Mouse (Mus musculus): ENCODE results near the gene Ak6. TPM values are rescaled to one million over a fixed set of nuclear protein-coding genes. Genes with fewer than 3 reads are reported as not detected.

The Ak6 gene
- polyA plus RNA-seq, 1 experiment from 2014 or later, result 221 TPM

DNA sequence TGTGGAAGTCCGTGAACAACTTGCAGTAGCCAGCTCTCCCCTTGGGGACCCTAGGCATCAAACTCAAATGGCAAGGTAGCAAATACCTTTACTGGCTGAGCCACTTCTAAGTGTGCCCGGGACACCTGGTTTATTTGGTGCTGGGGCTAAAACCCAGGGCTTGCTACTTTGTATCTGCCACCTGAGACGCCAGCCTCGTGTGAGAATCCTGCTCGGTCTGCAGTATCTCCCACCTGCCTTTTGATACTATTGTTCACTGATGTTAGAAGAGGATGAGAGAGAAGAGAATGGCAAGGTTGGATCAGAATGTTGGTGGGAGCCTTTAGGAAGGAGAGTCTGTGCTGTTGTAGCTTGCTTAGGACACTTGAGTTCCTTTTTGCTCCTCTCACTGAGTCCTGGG, 7.3 kb downstream of the Ak6 start:
- WGBS, result 93% methylated on average over 5 of the region's 5 CpGs
- ATAC-seq (ENCODE audit: insufficient read depth, low FRiP score), result no peak
- no peak overlapping the region for H3K4me3 ChIP-seq (replicated peaks; ENCODE audit: low read length)
- no peaks in the 10 kb centered on the region for H3K36me3 ChIP-seq (ENCODE audit: control insufficient read depth, insufficient read depth, low read length)
- H3K9ac ChIP-seq (ENCODE audit: low read length), result no peak overlapping the region
- no peak overlapping the region for H3K27ac ChIP-seq (ENCODE audit: low read length)
- H3K4me1 ChIP-seq (ENCODE audit: control insufficient read depth, insufficient read depth, low read length), result no peaks in the 10 kb centered on the region
- H3K9me3 ChIP-seq (replicated peaks; ENCODE audit: control insufficient read depth, low read length), result no peaks in the 10 kb centered on the region
- H3K27me3 ChIP-seq (ENCODE audit: control insufficient read depth, insufficient read depth, low read length), result no peaks in the 10 kb centered on the region
- H3K4me2 ChIP-seq (ENCODE audit: low read depth, low read length), result no peak overlapping the region

GRCm38 (mm10) chr13:100659864-100660456, 9.2 kb downstream of the Ak6 start:
- H3K36me3 ChIP-seq (ENCODE audit: control insufficient read depth, insufficient read depth, low read length), result no peaks in the 10 kb centered on the region
- H3K27ac ChIP-seq (ENCODE audit: low read length), result no peak overlapping the region
- no peak overlapping the region for H3K4me2 ChIP-seq (ENCODE audit: low read depth, low read length)
- WGBS, result 39% methylated on average over 4 of the region's 4 CpGs
- no peaks in the 10 kb centered on the region for H3K9me3 ChIP-seq (replicated peaks; ENCODE audit: control insufficient read depth, low read length)
- ATAC-seq (ENCODE audit: insufficient read depth, low FRiP score), result no peak
- H3K4me1 ChIP-seq (ENCODE audit: control insufficient read depth, insufficient read depth, low read length), result no peaks in the 10 kb centered on the region
- H3K27me3 ChIP-seq (ENCODE audit: control insufficient read depth, insufficient read depth, low read length), result no peaks in the 10 kb centered on the region
- H3K4me3 ChIP-seq (replicated peaks; ENCODE audit: low read length), result no peak overlapping the region
- no peak overlapping the region for H3K9ac ChIP-seq (ENCODE audit: low read length)

GRCm38 (mm10) chr13:100669291-100670022, 18.7 kb downstream of the Ak6 start, which contains the start of gene Ccdc125:
Gene Ccdc125, plus strand, starts transcription at chr13:100669717.
- Histone ChIP-seq H3K9me3 (replicated peaks; ENCODE audit: control insufficient read depth, low read length) (no peaks in the 10 kb centered on the region), H3K36me3 (ENCODE audit: control insufficient read depth, insufficient read depth, low read length) (peaks cover 5% of the 10 kb centered on the region; the same call in 1 of the 2 replicates), H3K4me1 (ENCODE audit: control insufficient read depth, insufficient read depth, low read length) (no peaks in the 10 kb centered on the region), H3K27me3 (ENCODE audit: control insufficient read depth, insufficient read depth, low read length) (no peaks in the 10 kb centered on the region), H3K9ac (ENCODE audit: low read length) (peak within 1 kb of the TSS; percentile 86), H3K4me3 (replicated peaks; ENCODE audit: low read length) (peak within 1 kb of the TSS; percentile 61), H3K4me2 (ENCODE audit: low read depth, low read length) (peak within 1 kb of the TSS; percentile 77), H3K27ac (ENCODE audit: low read length) (peak within 1 kb of the TSS; percentile 80)
- WGBS, result under 1% methylated on average over 44 of the region's 44 CpGs
- ATAC-seq (ENCODE audit: insufficient read depth, low FRiP score), result peak; percentile 77; the same call in 1 of the 2 replicates

DNA sequence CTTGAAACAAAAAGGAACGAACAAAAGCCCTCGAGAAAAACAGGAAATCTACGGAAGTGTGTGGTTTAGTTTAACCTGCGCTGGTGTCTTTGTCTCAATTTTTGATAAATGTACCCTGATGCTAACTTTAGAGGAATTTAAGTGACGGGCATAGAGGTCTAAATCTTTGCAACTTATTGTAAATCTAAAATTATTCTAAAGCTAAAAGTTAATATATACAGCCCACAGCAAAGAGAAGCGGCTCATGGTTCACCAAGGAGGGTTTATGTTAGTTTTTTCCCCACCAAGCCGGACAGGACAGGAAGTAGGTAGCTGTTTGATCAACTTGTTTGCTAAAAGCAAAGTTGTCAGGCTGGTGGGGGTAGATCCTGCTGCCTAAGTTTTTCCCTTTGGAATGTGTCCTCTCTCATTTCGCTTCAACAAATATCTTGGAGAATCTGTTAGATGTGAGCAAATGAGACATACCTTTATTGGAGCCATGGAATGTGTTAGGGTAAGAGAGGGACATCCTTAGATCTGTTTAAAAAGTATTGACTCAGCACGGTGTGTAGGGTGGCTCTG, 19.5 kb downstream of the Ak6 start:
- no peaks in the 10 kb centered on the region for H3K27me3 ChIP-seq (ENCODE audit: control insufficient read depth, insufficient read depth, low read length)
- peaks cover 5% of the 10 kb centered on the region; the same call in 1 of the 2 replicates for H3K36me3 ChIP-seq (ENCODE audit: control insufficient read depth, insufficient read depth, low read length)
- H3K27ac ChIP-seq (ENCODE audit: low read length), result peak overlapping the region; percentile 80
- ATAC-seq (ENCODE audit: insufficient read depth, low FRiP score), result no peak
- peak overlapping the region; percentile 61 for H3K4me3 ChIP-seq (replicated peaks; ENCODE audit: low read length)
- H3K9me3 ChIP-seq (replicated peaks; ENCODE audit: control insufficient read depth, low read length), result no peaks in the 10 kb centered on the region
- H3K4me2 ChIP-seq (ENCODE audit: low read depth, low read length), result peak overlapping the region; percentile 77
- H3K9ac ChIP-seq (ENCODE audit: low read length), result peak overlapping the region; percentile 86
- no peaks in the 10 kb centered on the region for H3K4me1 ChIP-seq (ENCODE audit: control insufficient read depth, insufficient read depth, low read length)
- WGBS, result 30% methylated on average over 9 of the region's 9 CpGs

- Histone ChIP-seq H3K9ac (ENCODE audit: low read length) (no peak overlapping the region), H3K36me3 (ENCODE audit: control insufficient read depth, insufficient read depth, low read length) (no peaks in the 10 kb centered on the region), H3K27me3 (ENCODE audit: control insufficient read depth, insufficient read depth, low read length) (no peaks in the 10 kb centered on the region), H3K4me1 (ENCODE audit: control insufficient read depth, insufficient read depth, low read length) (no peaks in the 10 kb centered on the region), H3K4me3 (replicated peaks; ENCODE audit: low read length) (no peak overlapping the region), H3K4me2 (ENCODE audit: low read depth, low read length) (no peak overlapping the region), H3K27ac (ENCODE audit: low read length) (no peak overlapping the region), H3K9me3 (replicated peaks; ENCODE audit: control insufficient read depth, low read length) (no peaks in the 10 kb centered on the region)
- whole genome bisulfite sequencing, result 85% methylated on average over 15 of the region's 15 CpGs
- no peak for ATAC-seq (ENCODE audit: insufficient read depth, low FRiP score)
Observed at GRCm38 (mm10) chr13:100675936-100676635, 25.3 kb downstream of the Ak6 start.

GRCm38 (mm10) chr13:100681615-100682014, 30.8 kb downstream of the Ak6 start:
- no peaks in the 10 kb centered on the region for H3K36me3 ChIP-seq (ENCODE audit: control insufficient read depth, insufficient read depth, low read length)
- no peak for ATAC-seq (ENCODE audit: insufficient read depth, low FRiP score)
- no peaks in the 10 kb centered on the region for H3K27me3 ChIP-seq (ENCODE audit: control insufficient read depth, insufficient read depth, low read length)
- WGBS, result 87% methylated on average over 8 of the region's 8 CpGs
- H3K9ac ChIP-seq (ENCODE audit: low read length), result no peak overlapping the region
- no peaks in the 10 kb centered on the region for H3K4me1 ChIP-seq (ENCODE audit: control insufficient read depth, insufficient read depth, low read length)
- no peak overlapping the region for H3K27ac ChIP-seq (ENCODE audit: low read length)
- no peak overlapping the region for H3K4me2 ChIP-seq (ENCODE audit: low read depth, low read length)
- no peak overlapping the region for H3K4me3 ChIP-seq (replicated peaks; ENCODE audit: low read length)
- H3K9me3 ChIP-seq (replicated peaks; ENCODE audit: control insufficient read depth, low read length), result no peaks in the 10 kb centered on the region

GRCm38 (mm10) chr13:100682837-100683236, 32.1 kb downstream of the Ak6 start:
- Histone ChIP-seq H3K4me2 (ENCODE audit: low read depth, low read length) (no peak overlapping the region), H3K4me1 (ENCODE audit: control insufficient read depth, insufficient read depth, low read length) (no peaks in the 10 kb centered on the region), H3K27me3 (ENCODE audit: control insufficient read depth, insufficient read depth, low read length) (no peaks in the 10 kb centered on the region), H3K27ac (ENCODE audit: low read length) (no peak overlapping the region), H3K9me3 (replicated peaks; ENCODE audit: control insufficient read depth, low read length) (no peaks in the 10 kb centered on the region), H3K9ac (ENCODE audit: low read length) (no peak overlapping the region), H3K36me3 (ENCODE audit: control insufficient read depth, insufficient read depth, low read length) (no peaks in the 10 kb centered on the region), H3K4me3 (replicated peaks; ENCODE audit: low read length) (no peak overlapping the region)
- 75% methylated on average over 2 of the region's 2 CpGs for WGBS
- ATAC-seq (ENCODE audit: insufficient read depth, low FRiP score), result no peak

GRCm38 (mm10) chr13:100684355-100684754, 33.6 kb downstream of the Ak6 start:
- Histone ChIP-seq H3K36me3 (ENCODE audit: control insufficient read depth, insufficient read depth, low read length) (no peaks in the 10 kb centered on the region), H3K4me3 (replicated peaks; ENCODE audit: low read length) (no peak overlapping the region), H3K4me1 (ENCODE audit: control insufficient read depth, insufficient read depth, low read length) (no peaks in the 10 kb centered on the region), H3K9ac (ENCODE audit: low read length) (no peak overlapping the region), H3K27me3 (ENCODE audit: control insufficient read depth, insufficient read depth, low read length) (no peaks in the 10 kb centered on the region), H3K9me3 (replicated peaks; ENCODE audit: control insufficient read depth, low read length) (no peaks in the 10 kb centered on the region), H3K27ac (ENCODE audit: low read length) (no peak overlapping the region), H3K4me2 (ENCODE audit: low read depth, low read length) (no peak overlapping the region)
- no peak for ATAC-seq (ENCODE audit: insufficient read depth, low FRiP score)
- 76% methylated on average over 2 of the region's 2 CpGs for WGBS

- Histone ChIP-seq H3K27me3 (ENCODE audit: control insufficient read depth, insufficient read depth, low read length) (no peaks in the 10 kb centered on the region), H3K4me2 (ENCODE audit: low read depth, low read length) (no peak overlapping the region), H3K4me1 (ENCODE audit: control insufficient read depth, insufficient read depth, low read length) (no peaks in the 10 kb centered on the region), H3K36me3 (ENCODE audit: control insufficient read depth, insufficient read depth, low read length) (no peaks in the 10 kb centered on the region), H3K4me3 (replicated peaks; ENCODE audit: low read length) (no peak overlapping the region), H3K9me3 (replicated peaks; ENCODE audit: control insufficient read depth, low read length) (no peaks in the 10 kb centered on the region), H3K9ac (ENCODE audit: low read length) (no peak overlapping the region), H3K27ac (ENCODE audit: low read length) (no peak overlapping the region)
- ATAC-seq (ENCODE audit: insufficient read depth, low FRiP score), result no peak
- WGBS, result 67% methylated on average over 7 of the region's 7 CpGs
Observed at GRCm38 (mm10) chr13:100687513-100687912, 36.7 kb downstream of the Ak6 start.

Data from stomach, embryonic 16.5 days (tissue).